Mouse (Mus musculus) CD4-positive helper T cell, adult 2 months (primary cell): ENCODE results near the gene Cpeb3.
A peak's percentile ranks its signal among the peaks of the same experiment; 100 is the strongest.
"Not testable (repeated sequence)": the region's sequence is repeated elsewhere in the genome, so short reads cannot be mapped to it uniquely, and the experiment has no call there.

ENCODE experiments used
- DNase-seq: peaks from one replicate; pipeline ENCODE4 v3.0.0-alpha.2; 2012; ENCODE audit warnings: low read depth, missing footprints, low spot score

Cpeb3 gene

GRCm38 (mm10) chr19:37156040-37156439 lies 52.4 kb downstream of the Cpeb3 start:
- no peak for DNase-seq

- DNase-seq = no peak
These were observed 61.3 kb downstream of the Cpeb3 start for GRCm38 (mm10) chr19:37147145-37147544.

DNA sequence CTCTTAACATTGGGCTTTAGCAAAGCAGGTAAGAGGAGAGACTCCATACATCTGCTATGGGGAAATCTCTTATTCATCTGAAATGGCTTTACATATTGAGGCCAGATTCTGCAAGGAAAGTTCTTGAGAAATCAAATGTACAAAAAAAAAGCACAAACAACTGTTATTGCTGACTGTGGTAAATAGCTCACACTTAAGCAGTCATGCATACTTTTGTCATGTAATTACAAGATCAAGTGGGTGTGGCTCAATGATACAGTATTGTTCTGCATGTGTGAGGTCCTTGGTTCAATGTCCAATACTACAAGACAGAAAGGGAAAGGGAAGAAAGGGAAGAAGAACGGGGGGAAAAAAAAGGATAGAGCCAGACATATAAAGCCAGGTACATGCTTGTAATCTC lies 62.6 kb downstream of the Cpeb3 start:
- no peak for DNase-seq

DNA sequence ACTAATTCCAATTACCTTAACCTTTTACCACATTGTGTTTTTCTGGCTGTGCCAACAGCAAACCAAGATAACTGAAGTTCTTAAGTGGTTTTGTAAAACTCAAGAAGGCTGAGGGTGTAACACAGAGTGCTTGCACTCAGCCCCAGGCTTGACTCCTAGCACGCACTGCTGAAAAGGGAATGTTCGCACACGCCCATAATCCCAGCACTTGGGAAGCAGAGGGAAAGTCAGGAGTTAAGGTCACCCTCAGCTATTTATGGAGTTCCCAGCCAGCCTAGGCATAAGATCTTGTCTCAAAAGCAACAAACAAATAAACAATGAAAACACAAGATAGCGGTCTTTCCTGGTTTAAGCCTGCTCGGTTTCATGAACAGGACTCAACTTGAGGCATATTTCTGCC lies 63.0 kb downstream of the Cpeb3 start:
- no peak for DNase-seq

- DNase-seq = no peak
These were observed 66.8 kb downstream of the Cpeb3 start for GRCm38 (mm10) chr19:37141623-37142022.

- no peak for DNase-seq
These were observed 71.3 kb downstream of the Cpeb3 start for GRCm38 (mm10) chr19:37137133-37137532.

DNA sequence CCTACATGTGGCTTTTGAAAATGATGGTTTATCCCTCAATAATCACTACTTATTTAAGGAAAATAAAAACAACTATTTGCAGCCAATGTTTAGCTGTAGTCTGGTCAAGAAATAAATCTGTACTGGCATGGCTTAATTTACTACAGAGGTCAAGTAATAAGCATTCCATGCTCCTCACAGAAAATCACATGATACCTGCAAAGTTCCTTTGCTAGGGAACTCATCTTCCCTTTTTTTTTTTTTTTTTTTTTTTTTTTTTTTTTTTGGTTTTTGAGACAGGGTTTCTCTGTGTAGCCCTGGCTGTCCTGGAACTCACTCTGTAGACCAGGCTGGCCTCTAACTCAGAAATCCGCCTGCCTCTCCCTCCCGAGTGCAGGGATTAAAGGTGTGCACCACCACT lies 72.9 kb downstream of the Cpeb3 start:
- not testable (repeated sequence) for DNase-seq

GRCm38 (mm10) chr19:37133666-37134065 lies 74.7 kb downstream of the Cpeb3 start:
- DNase-seq = no peak

DNA sequence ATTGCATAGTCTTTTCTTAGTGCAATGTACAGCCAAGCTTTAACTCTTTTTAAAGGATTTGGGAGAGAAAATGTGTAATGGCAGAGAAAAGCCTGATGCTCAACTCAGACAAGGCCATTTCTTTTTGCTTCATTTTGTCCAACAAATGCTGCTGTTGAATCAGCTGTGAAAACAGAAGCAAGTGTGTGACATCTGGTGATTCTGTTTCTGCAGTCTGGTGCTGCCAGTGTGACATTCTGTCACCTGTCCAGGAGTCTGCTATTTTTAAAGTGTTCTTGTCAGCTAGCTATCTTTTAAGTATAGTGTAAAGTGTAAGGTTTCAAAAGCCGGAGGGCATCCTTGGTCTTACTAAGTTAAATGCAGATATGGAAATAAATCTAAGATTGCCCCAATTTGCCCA lies 76.7 kb downstream of the Cpeb3 start:
- no peak for DNase-seq

DNA sequence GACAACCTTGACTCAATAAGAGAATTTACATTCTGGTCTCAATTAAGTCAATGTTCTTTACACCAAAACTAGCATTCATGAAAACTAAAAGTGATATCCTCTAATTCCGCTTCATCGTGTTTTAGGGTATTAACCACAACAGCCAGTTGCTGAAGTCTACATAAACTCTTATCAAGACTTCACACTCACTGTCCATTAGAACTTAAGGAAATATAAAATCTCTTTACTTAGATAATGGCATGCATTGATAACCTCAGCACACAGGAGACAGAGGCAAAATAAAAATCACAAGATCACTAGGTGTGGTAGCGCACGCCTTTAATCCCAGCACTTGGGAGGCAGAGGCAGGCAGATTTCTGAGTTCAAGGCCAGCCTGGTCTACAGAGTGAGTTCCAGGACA lies 79.9 kb downstream of the Cpeb3 start:
- no peak for DNase-seq

DNA sequence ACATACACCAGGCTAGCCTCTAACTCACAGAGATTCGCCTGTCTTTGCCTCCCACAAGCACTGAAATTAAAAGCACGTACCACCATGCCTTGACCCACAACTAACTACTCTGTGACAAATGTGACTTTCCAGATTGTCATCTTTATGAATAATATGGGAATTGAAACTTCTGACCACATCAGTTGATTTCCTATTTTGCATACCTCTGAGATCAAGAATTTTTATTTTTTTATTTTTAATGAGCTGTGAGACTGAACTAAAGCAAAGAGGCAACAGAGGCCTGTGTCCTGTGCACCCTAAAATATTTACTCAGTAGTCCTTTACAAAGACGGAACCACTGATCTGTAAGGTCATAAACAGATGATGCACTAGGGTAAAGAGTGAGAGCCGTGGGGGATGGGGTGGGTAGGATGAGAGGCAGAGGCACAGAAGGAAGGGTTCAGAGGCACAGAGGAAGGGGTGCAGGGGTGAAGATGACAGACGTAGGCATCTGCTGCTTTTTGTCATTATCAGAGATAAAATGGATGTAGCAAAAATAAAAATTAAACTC lies 81.3 kb downstream of the Cpeb3 start:
- no peak for DNase-seq

DNA sequence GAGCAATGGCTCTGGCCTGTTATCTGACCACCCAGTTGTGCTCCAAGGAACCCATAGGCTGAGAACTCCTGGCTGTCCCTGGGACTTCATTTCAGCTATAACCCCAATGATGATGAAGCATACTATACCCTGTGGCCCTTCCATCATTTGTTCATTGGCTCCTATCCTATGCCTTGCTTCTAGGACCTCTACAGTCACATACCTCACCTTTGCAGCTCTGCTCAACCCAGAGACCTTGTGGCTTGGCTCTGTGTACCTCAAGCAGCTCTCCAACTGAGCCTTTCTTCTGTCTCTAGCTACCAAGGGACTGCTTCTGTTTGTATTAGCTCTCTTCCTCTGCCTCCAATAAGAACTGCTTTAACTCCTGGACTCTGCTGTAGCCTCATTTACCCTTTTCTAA lies 83.4 kb downstream of the Cpeb3 start:
- no peak for DNase-seq

DNA sequence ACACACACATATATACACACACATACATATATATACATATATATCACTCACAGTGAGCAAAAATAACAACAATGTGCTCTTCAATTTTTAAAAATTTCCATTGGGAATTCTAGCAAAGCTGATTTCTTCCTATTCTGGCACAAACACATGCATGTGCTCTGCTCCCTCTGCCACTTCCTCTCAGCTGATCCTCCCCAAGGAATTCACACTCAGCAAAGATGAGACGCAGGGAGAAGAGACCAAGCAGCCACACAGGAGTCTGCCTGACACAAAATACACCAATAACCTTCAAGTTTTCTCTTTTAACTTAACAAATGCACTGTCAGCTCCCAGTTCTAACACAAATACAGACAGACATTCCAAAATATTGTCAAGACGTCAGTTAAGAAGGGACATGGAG lies 89.1 kb downstream of the Cpeb3 start:
- no peak for DNase-seq

- no peak for DNase-seq
These were observed 92.6 kb downstream of the Cpeb3 start for GRCm38 (mm10) chr19:37115824-37116223.

DNA sequence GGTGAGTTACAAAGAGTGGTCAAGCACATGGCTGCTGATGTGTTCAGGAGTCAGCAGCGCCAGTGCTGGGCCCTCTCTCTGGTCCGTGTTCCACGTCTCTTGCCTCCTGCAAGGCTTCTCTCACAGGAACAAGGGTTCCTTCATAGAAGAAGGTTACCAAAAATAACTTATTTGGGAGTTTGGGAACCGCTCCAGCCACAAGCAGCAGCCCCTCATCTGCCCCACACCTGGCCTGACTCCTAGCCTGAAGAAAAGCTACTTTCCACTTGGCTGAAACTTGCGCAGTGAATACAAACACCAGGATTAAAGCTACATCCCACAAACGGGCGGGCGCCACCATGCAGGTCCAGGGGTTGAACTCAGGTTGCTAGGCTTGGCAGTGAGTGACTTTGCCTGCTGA lies 93.0 kb downstream of the Cpeb3 start:
- no peak for DNase-seq

GRCm38 (mm10) chr19:37111831-37112230 lies 96.6 kb downstream of the Cpeb3 start:
- no peak for DNase-seq

- DNase-seq = peak; percentile 5
These were observed 97.9 kb downstream of the Cpeb3 start for GRCm38 (mm10) chr19:37110494-37110893.

DNA sequence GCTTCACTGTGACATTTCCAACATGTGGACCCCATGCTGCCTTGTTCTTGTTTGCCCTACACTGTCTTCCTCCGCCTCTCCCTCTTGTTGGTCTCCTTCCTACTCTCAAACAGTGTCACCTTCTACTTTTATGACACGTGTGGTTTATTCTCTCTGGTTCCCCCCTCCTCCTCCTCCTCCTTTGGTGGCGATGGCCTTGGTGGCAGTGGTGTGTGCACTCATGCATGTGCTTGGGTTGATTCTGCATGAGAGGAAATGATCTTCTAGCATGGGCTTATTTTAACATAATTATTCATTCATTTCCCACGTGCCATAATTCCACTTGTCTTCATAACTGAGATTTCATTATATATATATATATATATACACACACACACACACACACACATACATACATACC lies 98.5 kb downstream of the Cpeb3 start:
- no peak for DNase-seq

GRCm38 (mm10) chr19:37100689-37101088 lies 107.7 kb downstream of the Cpeb3 start:
- DNase-seq = no peak

- no peak for DNase-seq
These were observed 112.6 kb downstream of the Cpeb3 start for GRCm38 (mm10) chr19:37095666-37096330.

DNA sequence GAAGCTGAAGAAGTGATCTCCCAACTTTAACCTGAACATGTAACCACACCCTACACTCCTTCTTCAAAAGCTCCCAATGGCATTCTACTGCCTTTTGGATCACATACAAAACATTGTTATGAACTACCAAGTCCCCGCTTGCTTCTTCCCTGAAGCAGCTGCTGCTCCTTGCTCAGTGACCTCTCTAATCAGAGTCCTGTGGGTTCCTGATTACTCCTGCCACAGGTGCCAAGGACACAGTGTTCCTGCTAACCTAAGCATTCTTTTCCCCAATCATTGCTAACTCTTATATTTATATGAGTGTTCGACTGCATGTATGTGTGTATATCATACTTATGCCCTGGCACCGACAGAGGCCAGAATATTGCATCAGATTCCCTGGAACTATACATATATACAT lies 115.2 kb downstream of the Cpeb3 start:
- DNase-seq = no peak

- no peak for DNase-seq
These were observed 118.0 kb downstream of the Cpeb3 start for GRCm38 (mm10) chr19:37090146-37091061.
